Mouse (Mus musculus) ES-E14 (cell line): ENCODE measurements around the gene Tspyl3. TPM values are rescaled to one million over a fixed set of nuclear protein-coding genes. Genes with fewer than 3 reads are reported as not detected.

Source experiments
- DNase-seq: peaks from one replicate; pipeline ENCODE4 v3.0.0-alpha.2; 2013; ENCODE audit warnings: low read depth, low spot score
- H3K27ac ChIP-seq: 2 replicates; pipeline ENCODE4 v1.5.1; 2012; ENCODE audit warnings: low read depth, mild to moderate bottlenecking, low read length, moderate library complexity, mixed read lengths; ENCODE audit not compliant: poor library complexity, insufficient read depth, severe bottlenecking
- H3K36me3 ChIP-seq: 2 replicates; pipeline ENCODE4 v1.6.1; 2012; ENCODE audit warnings: mild to moderate bottlenecking, low read length, moderate library complexity, mixed read lengths; ENCODE audit not compliant: control insufficient read depth, poor library complexity, insufficient read depth, severe bottlenecking
- H3K4me1 ChIP-seq, 2 experiments: fragments of 150-350 bp in 1 of 2; sonication (generic) in 1 of 2; 2 replicates each; pipeline ENCODE4 v1.6.1; 2012; ENCODE audit warnings: low read length in 2 of 2, mild to moderate bottlenecking in 1 of 2, mixed read lengths in 1 of 2; ENCODE audit not compliant: control insufficient read depth in 2 of 2, insufficient read depth in 2 of 2, poor library complexity in 1 of 2
- H3K4me3 ChIP-seq, 2 experiments: fragments of 150-350 bp in 1 of 2; sonication (generic) in 1 of 2; 2 replicates each; pipeline ENCODE4 v1.5.1; 2012; ENCODE audit warnings: low read length in 2 of 2, low read depth in 1 of 2, mild to moderate bottlenecking in 1 of 2, mixed read lengths in 1 of 2; ENCODE audit not compliant: insufficient read depth in 1 of 2, poor library complexity in 1 of 2, severe bottlenecking in 1 of 2
- H3K9ac ChIP-seq: 2 replicates; pipeline ENCODE4 v1.6.1; 2012; ENCODE audit warnings: low read depth, mild to moderate bottlenecking, low read length, mixed read lengths; ENCODE audit not compliant: poor library complexity, insufficient read depth, severe bottlenecking
- H3K9me3 ChIP-seq: fragments of 150-350 bp; sonication (generic); 2 replicates; pipeline ENCODE4 v1.6.1; 2012; ENCODE audit warnings: low read depth, mild to moderate bottlenecking, low read length; ENCODE audit not compliant: control insufficient read depth, insufficient read depth
- CHD2 ChIP-seq: IDR thresholded peaks from 2 replicates; pipeline ENCODE4 v1.6.1; 2014; ENCODE audit warnings: mild to moderate bottlenecking, low read depth, low read length, inconsistent platforms
- HCFC1 ChIP-seq: IDR thresholded peaks from 2 replicates; pipeline ENCODE4 v1.6.1; 2012; ENCODE audit warnings: low read length, inconsistent platforms, borderline replicate concordance; ENCODE audit not compliant: insufficient read depth
- MAFK ChIP-seq: IDR thresholded peaks from 2 replicates; pipeline ENCODE4 v1.6.1; 2014; ENCODE audit warnings: mild to moderate bottlenecking, low read depth, low read length, inconsistent platforms; ENCODE audit not compliant: insufficient read depth
- ZC3H11A ChIP-seq: IDR thresholded peaks from 2 replicates; pipeline ENCODE4 v1.6.1; 2012; ENCODE audit warnings: low read depth, mild to moderate bottlenecking, inconsistent platforms, low read length, borderline replicate concordance
- ZNF384 ChIP-seq: IDR thresholded peaks from 2 replicates; pipeline ENCODE4 v1.6.1; 2012; ENCODE audit warnings: low read depth, low read length, inconsistent platforms
- in situ Hi-C, 2 experiments: fragments of 600-800 bp; cut with MboI; formaldehyde crosslinking; loops; one replicate each; pipeline ENCODE4 v1.15.1; 2025; ENCODE audit warnings: low sequenced_read_pairs in 2 of 2, inconsistent platforms in 1 of 2; ENCODE audit not compliant: unreplicated experiment in 2 of 2
- total RNA-seq: library from RNA; depleted of rRNA; stranded (reverse); fragments of 300-350 nt; gene quantifications from 2 replicates; pipeline ENCODE4 v1.2.3, GENCODE M21; 2012

Gene Tspyl3
- total RNA-seq, 1 experiment = 2.1 TPM

GRCm38 (mm10) chr2:153237891-153238290 is 12.7 kb upstream of the Tspyl3 start:
- Histone ChIP-seq H3K4me1 (peaks cover 0 to 2% of the 10 kb centered on the region in 2 experiments; a peak in 2 of 4 replicates), H3K9ac (no peak overlapping the region), H3K4me3 (no peak overlapping the region), H3K36me3 (peaks cover 12% of the 10 kb centered on the region), H3K9me3 (no peaks in the 10 kb centered on the region), H3K27ac (no peak overlapping the region)
- TF ChIP-seq CHD2 = no peak
- TF ChIP-seq HCFC1 = no peak
- no peak for TF ChIP-seq ZC3H11A
- TF ChIP-seq MAFK = no peak
- in situ Hi-C loops = no loop called here
- no peak for DNase-seq

GRCm38 (mm10) chr2:153237193-153237592 is 12.0 kb upstream of the Tspyl3 start:
- DNase-seq = no peak
- Histone ChIP-seq H3K4me1 (peaks cover 0 to 1% of the 10 kb centered on the region in 2 experiments; a peak in 2 of 4 replicates), H3K36me3 (peaks cover 16% of the 10 kb centered on the region), H3K4me3 (no peak overlapping the region), H3K9me3 (no peaks in the 10 kb centered on the region), H3K27ac (no peak overlapping the region), H3K9ac (no peak overlapping the region)
- TF ChIP-seq HCFC1 (no peak), ZNF384 (no peak), CHD2 (no peak), ZC3H11A (no peak), MAFK (no peak)
- in situ Hi-C loops = no loop called here

DNA sequence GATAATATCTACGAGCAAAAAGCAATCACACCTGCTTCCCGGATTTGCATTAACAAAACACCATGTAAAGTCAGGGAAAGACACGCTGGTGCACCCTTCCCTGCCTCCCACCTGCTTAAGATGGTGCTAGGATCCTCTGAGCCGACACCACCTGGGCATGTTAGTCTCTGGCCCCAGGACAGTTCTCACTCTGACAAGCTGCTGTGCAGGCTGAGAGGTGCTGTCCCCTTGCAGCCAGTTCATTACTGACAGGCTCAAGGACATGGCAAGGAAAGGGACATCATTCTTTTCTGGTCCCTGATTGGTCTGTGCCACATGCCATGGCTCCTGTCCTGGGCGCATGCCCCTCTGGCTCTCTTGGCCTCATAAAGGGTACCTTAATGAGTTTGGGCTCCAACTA is 3.3 kb upstream of the Tspyl3 start:
- H3K9ac ChIP-seq = no peak overlapping the region
- in situ Hi-C loops = no loop called here

DNA sequence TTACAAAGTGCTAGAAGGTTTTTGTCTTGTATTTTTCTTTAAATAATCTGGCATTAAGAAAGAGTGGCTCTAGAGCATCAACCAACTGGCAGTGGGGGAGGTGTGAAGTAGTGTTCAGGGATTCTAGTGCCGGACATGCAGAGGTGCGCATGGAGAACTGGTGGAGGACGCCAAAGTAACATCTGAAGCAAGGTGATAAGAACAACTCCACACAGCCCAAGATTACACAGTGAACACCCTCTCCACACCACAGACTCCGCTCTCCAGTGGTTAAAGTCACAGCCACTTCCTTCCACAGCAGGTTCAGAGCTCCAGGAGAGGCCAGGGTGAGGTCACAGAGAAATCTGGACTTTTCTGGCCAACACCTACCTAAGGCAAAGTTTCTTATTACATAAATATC is 2.7 kb upstream of the Tspyl3 start:
- no peak for DNase-seq
- Histone ChIP-seq H3K36me3 (peaks cover 28% of the 10 kb centered on the region), H3K4me3 (no peak overlapping the region), H3K9me3 (no peaks in the 10 kb centered on the region), H3K27ac (no peak overlapping the region), H3K4me1 (no peaks in the 10 kb centered on the region; a peak in 1 of 4 replicates), H3K9ac (no peak overlapping the region)
- in situ Hi-C loops = no loop called here
- TF ChIP-seq ZNF384 (no peak), HCFC1 (no peak), ZC3H11A (no peak), CHD2 (no peak), MAFK (no peak)

More for the DNA sequence above, 3.3 kb upstream of the Tspyl3 start:
- TF ChIP-seq ZNF384 = no peak
- no peak for TF ChIP-seq MAFK
- no peak for TF ChIP-seq HCFC1
- no peak for TF ChIP-seq CHD2
- TF ChIP-seq ZC3H11A = no peak
- Histone ChIP-seq H3K4me1 (no peaks in the 10 kb centered on the region; a peak in 1 of 4 replicates), H3K36me3 (peaks cover 28% of the 10 kb centered on the region), H3K9me3 (no peaks in the 10 kb centered on the region), H3K4me3 (no peak overlapping the region), H3K27ac (no peak overlapping the region)
- DNase-seq = no peak

DNA sequence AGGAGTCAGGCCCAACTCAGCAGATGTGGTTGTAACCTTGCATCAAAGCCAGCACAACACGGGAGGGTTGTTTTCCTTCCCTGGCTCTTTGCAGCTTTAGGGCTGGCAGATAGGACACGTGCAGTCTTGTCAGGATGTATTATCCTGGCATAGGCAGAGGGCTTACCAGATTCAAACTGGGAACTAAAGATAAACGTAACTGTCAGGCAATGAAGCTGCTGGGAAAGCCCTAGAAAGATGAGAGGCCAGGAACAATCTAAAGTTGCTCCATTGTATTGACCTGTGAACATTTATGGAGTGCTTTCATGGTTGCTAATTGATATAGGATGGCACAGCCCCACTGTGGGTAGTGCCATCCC is 333 bp upstream of the Tspyl3 start:
- Histone ChIP-seq H3K9me3 (no peaks in the 10 kb centered on the region), H3K9ac (no peak overlapping the region), H3K27ac (no peak overlapping the region), H3K4me3 (peak overlapping the region; percentile 79 to 84; a peak in 3 of 4 replicates), H3K4me1 (no peaks in the 10 kb centered on the region; a peak in 1 of 4 replicates), H3K36me3 (peaks cover 10% of the 10 kb centered on the region)
- in situ Hi-C loops = no loop called here
- no peak for TF ChIP-seq ZC3H11A
- DNase-seq = no peak
